Mouse (Mus musculus): Measurements from ENCODE around the gene Olfr573-ps1.

The Olfr573-ps1 gene

DNA sequence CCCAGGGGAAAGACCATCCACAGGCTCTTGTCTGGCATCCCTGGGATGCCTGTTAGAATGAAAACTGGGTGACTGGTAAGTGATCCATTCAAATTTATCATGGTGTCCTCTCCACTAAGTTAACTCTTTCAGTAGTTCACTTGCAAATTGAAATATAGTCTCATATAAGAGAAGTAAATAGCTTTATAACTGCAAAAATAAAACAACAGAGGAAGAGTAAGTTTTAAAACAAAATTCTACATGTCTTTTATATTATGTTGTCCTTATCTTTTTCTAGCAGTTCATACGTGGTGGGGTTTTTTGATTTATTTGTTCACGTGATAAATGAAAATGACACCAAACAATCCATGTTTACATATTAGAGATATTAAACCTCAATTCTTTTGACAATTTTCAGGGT is at the start of gene Olfr573-ps1:
Gene Olfr573-ps1 (minus strand): TSS at position 101 of the 400 bp plus-strand sequence.
- DNase-seq (ENCODE audit: low spot score) = no peak

DNA sequence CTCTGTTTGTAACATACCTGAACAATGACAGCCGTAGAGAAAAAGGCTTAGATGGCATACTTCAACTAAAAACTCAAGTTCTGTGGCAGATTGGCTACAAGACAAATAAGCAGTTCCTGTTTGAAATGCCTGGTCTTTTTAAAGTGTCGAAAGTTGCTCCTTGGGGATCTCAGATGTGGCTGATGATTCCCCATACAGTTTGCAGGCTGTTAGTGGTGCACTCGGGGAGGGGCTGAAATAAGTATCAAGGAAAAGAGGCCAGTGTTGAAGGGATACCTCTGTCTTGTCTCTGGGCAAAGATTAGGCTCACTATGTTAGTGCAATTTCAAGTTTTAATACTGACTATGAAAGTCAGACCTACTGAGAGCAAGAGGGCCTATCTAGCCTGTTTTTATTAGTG is 46.8 kb upstream of the Olfr573-ps1 start, which contains the start of gene Olfr578:
Gene Olfr578 (minus strand): TSS at position 101 of the 400 bp plus-strand sequence.
- no peak for DNase-seq (ENCODE audit: low spot score)

DNA sequence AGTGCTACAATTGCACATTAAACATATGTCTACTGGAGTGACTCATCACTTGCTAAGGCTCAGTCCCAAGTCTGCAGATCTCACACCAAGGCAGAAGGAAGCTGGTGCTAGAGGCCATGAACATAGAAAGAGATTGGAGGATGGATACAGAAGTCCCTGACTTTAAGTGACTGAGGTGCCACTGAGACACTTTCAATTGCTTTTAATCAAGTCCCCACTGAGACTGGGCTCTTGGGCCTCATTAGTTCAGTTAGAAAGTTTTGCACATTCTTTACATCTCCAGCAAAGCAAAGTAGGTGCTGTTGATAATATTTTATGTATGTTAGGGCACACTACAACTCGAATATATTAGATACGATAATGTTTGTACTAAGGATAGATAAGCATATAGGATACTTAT is 33.5 kb upstream of the Olfr573-ps1 start, which contains the start of gene Olfr577:
Gene Olfr577 (minus strand): TSS at position 101 of the 400 bp plus-strand sequence.
- no peak for DNase-seq (ENCODE audit: low spot score)

DNA sequence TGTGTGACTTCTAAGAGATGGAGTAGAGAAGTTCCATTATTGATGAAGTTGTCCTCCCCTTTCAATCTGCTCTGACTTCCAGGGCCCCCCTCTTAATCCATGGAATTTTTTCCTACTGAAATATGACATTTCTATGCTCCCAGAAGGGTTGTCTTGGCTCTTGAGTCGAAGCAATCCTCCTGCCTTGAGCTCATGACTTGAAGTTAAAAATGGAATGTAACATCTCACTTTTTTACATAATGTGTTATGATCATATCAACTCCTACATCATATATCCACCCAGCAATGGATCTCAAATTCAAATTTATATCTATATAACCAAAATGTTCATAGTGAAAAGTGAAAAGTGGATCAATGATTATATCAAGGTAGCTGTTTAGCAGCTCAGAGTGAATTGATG is 32.0 kb upstream of the Olfr573-ps1 start:
- DNase-seq (ENCODE audit: low spot score) = no peak

DNA sequence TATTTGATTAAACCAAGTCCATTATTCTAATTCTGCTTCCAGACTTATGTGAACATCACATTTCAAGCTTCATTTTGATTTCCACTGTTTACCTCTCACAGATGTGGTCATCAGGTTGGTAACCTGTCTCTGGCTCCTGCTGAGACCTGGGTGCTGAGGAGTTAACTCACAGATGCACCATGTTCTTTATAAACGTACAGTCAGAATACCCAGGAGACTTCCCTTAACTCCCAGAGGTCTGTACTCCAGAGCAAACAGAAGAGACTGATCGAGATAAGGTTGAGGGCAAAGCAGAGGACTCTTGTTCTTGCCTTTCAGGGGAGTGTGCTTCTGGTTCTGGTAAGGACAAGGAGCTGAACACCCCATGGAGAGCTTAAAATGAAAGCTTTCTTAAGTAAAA is 20.0 kb upstream of the Olfr573-ps1 start, which contains the start of gene Olfr576:
Gene Olfr576 (plus strand): TSS at position 301 of the 400 bp plus-strand sequence.
- DNase-seq (ENCODE audit: low spot score) = no peak

DNA sequence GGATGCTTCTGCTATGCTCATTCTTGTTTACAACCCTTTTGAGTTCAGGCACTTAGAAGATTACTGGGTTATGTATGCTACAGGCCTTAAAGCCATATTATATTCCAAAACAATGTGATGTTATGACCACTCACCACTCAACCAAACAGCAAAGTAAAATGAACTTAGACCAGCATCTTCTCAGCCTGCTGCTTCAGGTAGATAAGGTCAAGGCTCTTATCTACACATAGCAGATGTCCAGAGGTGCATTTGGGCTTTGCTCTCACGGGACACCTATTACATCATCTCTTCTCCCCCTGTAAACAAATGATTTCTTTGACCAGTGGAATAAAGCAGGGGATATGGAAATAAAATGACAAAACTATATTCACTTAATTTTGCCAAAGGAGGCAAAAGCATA is 16.2 kb upstream of the Olfr573-ps1 start, which contains the start of gene Olfr575:
Gene Olfr575 (minus strand): TSS at position 183 of the 400 bp plus-strand sequence.
- no peak for DNase-seq (ENCODE audit: low spot score)

DNA sequence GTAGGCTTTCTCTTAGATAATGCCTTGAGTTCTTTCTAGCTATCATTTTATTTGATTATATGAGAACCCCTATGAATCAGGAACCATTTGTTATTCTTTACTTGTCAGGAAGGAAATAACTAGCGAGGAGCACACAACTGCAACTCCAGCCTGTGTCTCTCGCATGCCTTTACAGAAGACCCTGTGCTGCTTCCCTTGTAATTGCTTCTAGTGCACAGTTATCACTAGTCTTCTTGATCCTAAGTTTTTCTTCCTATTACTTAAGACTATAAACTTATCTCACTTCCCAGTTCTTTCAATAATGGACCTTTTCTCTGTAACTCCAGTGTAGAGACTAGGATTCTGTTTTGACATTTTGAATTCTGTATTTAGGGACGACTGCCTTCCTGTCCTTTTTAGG is 15.8 kb upstream of the Olfr573-ps1 start:
- no peak for DNase-seq (ENCODE audit: low spot score)

DNA sequence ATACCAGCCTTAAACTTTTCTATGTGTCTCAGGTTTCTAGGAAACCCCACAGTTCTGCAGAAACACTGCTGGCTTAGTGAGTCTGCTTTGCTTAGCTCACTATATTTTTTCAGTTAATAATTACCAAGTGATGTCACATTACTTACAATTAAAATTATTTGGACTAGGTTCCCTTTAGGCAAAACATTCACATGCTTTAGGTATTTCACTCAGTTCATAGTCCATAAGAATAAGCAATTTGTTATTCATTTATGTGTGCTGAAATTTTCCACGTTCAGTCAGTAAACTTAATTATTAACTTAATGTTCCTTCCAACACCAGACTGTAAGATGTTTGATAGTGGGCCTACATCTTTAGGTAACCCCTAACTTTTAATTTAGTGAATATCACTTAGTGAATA is 8.4 kb upstream of the Olfr573-ps1 start:
- DNase-seq (ENCODE audit: low spot score) = no peak

DNA sequence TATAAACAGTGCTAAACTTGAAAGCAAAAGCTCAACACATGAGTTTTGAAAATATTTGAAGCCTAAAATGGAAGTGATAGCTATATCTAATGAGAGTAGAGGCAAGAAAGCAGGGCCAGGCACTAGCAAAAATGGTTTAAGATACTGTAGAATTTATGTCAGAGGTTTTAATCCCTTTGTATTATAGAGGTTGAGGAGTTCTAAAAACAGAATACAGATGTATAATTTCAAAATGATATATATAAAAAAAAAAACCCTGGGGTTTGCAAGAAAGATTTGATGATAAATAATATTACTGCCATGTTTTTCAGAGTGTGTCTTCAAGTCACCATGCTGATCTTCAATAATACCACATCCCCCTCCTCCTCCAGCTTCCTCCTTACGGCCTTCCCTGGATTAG is 5.8 kb upstream of the Olfr573-ps1 start, which contains the start of gene Olfr574:
Gene Olfr574 (plus strand): TSS at position 301 of the 400 bp plus-strand sequence.
- DNase-seq (ENCODE audit: low spot score) = no peak

DNA sequence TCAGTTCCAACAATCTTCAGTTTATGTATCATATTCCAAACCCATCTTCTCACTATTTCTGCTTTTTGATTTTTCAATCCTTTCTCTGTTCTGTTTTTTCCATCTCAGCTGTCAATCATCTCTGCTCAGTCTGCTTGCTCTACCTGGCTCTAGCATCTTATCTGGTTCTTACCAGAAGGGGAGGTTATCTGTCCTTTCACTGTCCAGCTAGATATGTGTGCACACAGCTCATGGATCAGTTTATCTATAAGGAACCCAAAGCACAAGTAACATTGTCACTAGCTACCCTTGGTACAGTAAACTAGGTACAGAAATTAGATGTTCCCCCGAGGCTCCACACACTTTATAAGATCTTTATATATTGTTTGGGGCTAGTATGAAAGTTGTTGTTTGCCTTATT is 1.0 kb upstream of the Olfr573-ps1 start:
- no peak for DNase-seq (ENCODE audit: low spot score)

DNA sequence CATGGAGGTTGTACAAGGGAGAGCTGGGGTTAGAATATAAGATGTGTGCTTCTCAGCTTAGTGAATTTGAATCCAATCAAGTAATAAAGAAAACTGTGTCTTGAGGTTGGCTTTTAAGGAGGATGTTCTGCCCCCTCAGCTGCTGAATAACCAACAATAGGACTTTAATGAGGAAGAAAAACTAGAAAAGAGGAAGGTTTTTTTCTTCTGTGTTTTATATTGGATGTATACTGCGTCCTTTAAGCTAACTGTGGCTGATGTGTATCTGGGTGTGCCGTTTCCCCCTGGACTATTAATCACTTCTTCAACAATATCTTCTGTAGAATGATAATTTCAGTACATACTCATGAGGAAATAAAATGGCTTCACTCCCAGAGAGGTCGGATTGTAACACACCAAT is 15.3 kb downstream of the Olfr573-ps1 start:
- DNase-seq (ENCODE audit: low spot score) = no peak

DNA sequence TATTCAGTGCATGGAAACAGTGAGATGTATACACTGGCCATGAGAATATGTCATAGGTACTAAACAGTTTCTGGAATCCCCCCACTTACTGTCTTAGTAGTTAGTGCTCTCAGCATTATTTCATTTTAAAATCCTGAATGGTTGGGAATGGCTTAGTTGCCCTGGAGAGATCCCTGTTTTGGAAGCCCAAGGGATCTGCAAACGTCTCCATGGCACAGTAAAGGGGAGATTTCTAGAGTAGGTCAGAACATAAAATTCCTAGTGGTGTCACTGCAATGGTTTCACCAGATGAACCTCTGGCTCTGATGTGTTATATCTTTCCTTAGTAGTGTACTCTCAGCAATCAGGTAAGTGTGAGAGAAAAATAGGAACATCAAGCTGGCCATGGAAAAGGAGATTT is 18.3 kb downstream of the Olfr573-ps1 start, which contains the start of gene Olfr572:
Gene Olfr572 (plus strand): TSS at position 301 of the 400 bp plus-strand sequence.
- no peak for DNase-seq (ENCODE audit: low spot score)

DNA sequence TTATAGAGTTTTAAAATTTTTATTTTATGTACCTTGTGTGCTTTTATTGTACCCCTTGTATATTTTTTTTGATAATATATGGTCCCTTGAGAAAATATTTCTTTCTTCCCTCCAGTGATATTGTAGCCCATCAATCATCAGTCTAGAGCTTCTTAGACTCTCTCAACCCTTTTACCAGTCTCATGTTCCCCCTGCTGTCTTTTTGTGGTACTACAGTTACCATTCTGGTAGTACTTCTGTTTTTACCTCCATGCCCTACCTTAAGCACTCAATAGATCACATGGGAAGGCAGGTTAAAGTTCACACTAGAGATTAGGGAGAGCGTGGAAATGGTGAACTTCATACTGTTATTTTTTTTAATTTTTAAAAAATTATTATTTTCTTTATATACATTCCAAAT is 22.7 kb downstream of the Olfr573-ps1 start:
- peak; percentile 80 for DNase-seq (ENCODE audit: low spot score)

DNA sequence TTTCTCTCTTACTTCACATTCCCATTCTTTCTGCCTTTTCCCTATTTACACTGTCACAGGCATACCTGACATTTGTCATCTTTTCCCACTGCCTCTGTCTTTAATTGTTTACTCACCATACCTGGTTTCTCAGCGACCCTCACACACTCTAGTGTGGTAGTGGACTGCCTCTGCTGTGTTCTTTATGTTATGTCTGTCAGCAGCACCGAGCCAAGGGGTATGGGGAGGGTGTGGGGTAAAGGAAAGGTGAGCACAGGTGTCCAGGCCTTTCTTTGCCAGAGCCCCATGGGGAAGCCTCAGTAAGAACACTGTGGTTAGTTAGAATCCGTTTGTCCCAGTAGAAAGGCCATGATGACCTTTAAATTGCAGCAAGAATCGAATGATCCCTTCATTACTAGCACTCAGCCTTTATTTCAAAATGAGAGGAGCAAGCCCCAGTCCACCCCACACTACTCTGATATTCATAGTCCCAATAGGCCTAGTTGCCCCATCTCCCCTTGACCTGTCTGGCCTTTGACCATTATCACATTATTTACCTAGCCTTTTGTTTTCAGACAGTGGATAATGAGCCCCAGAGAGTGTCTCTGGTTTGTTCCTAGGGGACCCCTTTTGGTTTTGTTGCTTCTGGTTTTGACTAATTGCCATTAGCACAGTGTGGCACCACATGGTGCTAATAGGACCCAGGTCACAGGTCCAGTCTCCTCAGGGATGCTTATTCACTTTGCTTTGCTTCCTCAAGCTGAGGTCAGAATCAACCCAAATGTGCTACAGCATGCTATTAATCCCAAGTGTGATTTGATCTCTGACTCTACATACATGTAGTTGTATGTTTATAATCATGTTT is 25.1 kb downstream of the Olfr573-ps1 start, which contains the start of gene Olfr571:
Gene Olfr571 (minus strand): TSS at position 505 of the 844 bp plus-strand sequence.
- DNase-seq (ENCODE audit: low spot score) = no peak

DNA sequence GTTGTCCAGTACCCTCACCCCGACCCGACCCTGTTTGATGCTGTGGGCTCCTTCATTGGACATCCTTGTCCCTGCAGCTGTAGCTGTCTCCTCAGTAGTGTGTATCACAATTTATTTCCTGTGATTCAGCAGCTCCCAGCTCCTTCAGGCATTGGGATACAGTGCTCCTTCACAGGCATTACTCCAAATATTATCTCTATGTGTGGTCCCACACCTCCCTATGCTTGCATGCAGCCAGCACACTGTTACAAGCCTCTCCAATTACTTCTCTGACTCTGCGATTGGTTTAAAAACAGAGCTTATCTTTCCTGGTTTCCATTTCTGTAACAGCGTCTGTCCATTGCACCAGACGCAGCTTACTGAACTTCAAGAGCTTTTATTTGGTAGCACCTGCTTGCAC is 26.0 kb downstream of the Olfr573-ps1 start:
- DNase-seq (ENCODE audit: low spot score) = no peak

DNA sequence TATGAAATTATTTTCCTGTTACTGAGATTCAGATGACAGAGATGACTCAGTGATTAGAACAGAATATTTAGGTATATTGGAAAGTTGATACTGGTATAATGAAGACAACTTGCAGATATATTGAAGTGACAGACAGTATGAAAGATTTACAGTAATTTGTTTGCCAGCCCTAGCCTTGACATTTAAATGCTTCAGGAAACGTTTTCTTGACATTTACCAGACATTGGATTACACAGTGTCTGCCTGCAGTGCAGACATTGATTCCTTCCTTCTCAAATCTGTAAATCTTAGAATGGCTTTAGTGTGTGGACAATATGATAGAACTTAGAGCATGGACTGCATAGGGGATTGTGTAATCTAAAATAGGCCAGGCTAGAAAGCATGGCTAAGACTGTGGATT is 27.1 kb downstream of the Olfr573-ps1 start:
- peak; percentile 87 for DNase-seq (ENCODE audit: low spot score)
